Mouse (Mus musculus): ENCODE data around the gene Rpp25l. TPM values are rescaled to one million over a fixed set of nuclear protein-coding genes. Genes with fewer than 3 reads are reported as not detected.
"Not testable (repeated sequence)": the region's sequence is repeated elsewhere in the genome, so short reads cannot be mapped to it uniquely, and the experiment has no call there.

Rpp25l gene
- polyA plus RNA-seq (2014; fragmentation: Nextera tagmentation; extraction: Ambion mirVana) = 50.2 and 51.6 TPM in 2 replicates

GRCm38 (mm10) chr4:41713197-41714067 lies at the start of gene Rpp25l:
Gene Rpp25l (minus strand): TSS chr4:41713534.
- WGBS (ENCODE audit: insufficient replicate concordance) = under 1% methylated on average over 61 of the region's 61 CpGs
- Histone ChIP-seq H3K36me3 (ENCODE audit: control insufficient read depth, insufficient read depth, low read length) (peaks cover 8% of the 10 kb centered on the region), H3K27ac (ENCODE audit: low read depth, low read length) (peak within 1 kb of the TSS; percentile 57), H3K4me3 (ENCODE audit: low read depth, low read length) (peak within 1 kb of the TSS; percentile 93), H3K4me1 (ENCODE audit: control insufficient read depth, insufficient read depth, low read length) (peaks cover 10% of the 10 kb centered on the region), H3K27me3 (ENCODE audit: control insufficient read depth, insufficient read depth, low read length) (no peaks in the 10 kb centered on the region), H3K4me2 (peak within 1 kb of the TSS; percentile 89), H3K9ac (ENCODE audit: low read depth, low read length) (peak within 1 kb of the TSS; percentile 96), H3K9me3 (replicated peaks; ENCODE audit: control insufficient read depth, low read length) (no peaks in the 10 kb centered on the region)
- peak; percentile 73 for ATAC-seq (replicated peaks; ENCODE audit: insufficient number of reproducible peaks, low FRiP score, low TSS enrichment)

DNA sequence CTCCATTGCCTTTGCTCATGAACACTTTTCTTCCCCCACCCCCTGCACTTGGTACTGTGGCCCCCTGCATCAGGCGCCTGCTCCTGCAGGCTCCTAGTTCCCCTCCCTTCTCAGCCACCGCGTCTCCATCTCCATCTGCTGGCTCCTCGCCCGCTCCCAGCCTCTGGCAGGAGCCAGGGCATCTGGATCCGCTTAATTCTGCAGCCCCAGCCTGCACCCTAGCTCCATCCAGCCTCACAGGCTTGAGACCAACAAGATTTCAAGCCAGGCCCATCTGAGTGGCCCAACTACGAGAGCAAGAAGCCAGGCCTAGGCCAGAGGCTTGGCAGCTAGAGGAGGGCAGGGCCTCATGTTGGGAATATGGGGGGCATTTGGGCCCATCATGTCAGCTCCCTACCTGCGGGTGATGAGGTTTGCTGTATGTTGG lies 49.4 kb upstream of the Rpp25l start:
- Histone ChIP-seq H3K9ac (ENCODE audit: low read depth, low read length) (peak overlapping the region; percentile 61; the same call in 1 of the 2 replicates), H3K4me3 (ENCODE audit: low read depth, low read length) (peak overlapping the region; percentile 19), H3K4me2 (peak overlapping the region; percentile 73), H3K4me1 (ENCODE audit: control insufficient read depth, insufficient read depth, low read length) (peaks cover 28% of the 10 kb centered on the region), H3K27ac (ENCODE audit: low read depth, low read length) (peak overlapping the region; percentile 87; the same call in 1 of the 2 replicates)
- ATAC-seq (replicated peaks; ENCODE audit: insufficient number of reproducible peaks, low FRiP score, low TSS enrichment); H3K36me3 ChIP-seq (ENCODE audit: control insufficient read depth, insufficient read depth, low read length); H3K9me3 ChIP-seq (replicated peaks; ENCODE audit: control insufficient read depth, low read length); H3K27me3 ChIP-seq (ENCODE audit: control insufficient read depth, insufficient read depth, low read length): not testable (repeated sequence)
- 40% methylated on average over 8 of the region's 8 CpGs for WGBS (ENCODE audit: insufficient replicate concordance)

DNA sequence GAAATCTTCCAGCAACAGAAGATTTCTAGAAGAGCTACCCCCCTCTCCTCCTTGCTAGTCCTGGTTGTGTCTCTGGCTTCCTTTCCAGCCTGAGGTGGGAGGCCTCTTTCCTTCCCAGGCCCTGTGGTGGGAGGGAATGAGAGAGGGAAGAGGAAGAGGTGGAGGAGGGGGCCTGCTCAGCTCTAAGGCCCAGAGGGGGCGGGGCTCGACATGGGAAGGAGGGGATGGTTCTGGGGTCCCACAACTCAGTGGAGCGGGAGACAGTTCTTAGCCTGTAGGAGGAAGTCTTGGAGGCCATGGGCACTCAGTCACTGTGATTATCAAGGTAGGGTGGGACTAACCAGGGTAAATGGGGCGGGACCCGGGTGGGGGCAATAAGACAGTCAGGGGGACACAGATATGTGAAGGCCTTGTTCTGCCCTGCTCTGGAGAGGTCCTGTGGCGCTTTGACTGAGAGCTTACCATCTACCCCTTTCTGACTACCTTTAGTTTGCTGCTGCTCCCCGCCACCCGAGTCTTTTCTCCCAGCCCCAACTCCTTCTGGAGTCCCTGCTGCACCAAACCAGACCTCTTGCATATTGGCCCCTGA lies 48.9 kb upstream of the Rpp25l start:
- WGBS (ENCODE audit: insufficient replicate concordance) = 34% methylated on average over 8 of the region's 8 CpGs
- H3K9me3 ChIP-seq (replicated peaks; ENCODE audit: control insufficient read depth, low read length) = no peaks in the 10 kb centered on the region
- H3K27me3 ChIP-seq (ENCODE audit: control insufficient read depth, insufficient read depth, low read length) = no peaks in the 10 kb centered on the region
- H3K9ac ChIP-seq (ENCODE audit: low read depth, low read length) = peak overlapping the region; percentile 66
- H3K4me2 ChIP-seq = peak overlapping the region; percentile 73
- peak overlapping the region; percentile 87 for H3K27ac ChIP-seq (ENCODE audit: low read depth, low read length)
- H3K4me1 ChIP-seq (ENCODE audit: control insufficient read depth, insufficient read depth, low read length) = peaks cover 28% of the 10 kb centered on the region
- peak; percentile 76 for ATAC-seq (replicated peaks; ENCODE audit: insufficient number of reproducible peaks, low FRiP score, low TSS enrichment)
- H3K4me3 ChIP-seq (ENCODE audit: low read depth, low read length) = peak overlapping the region; percentile 47
- peaks cover 2% of the 10 kb centered on the region; the same call in 1 of the 2 replicates for H3K36me3 ChIP-seq (ENCODE audit: control insufficient read depth, insufficient read depth, low read length)

DNA sequence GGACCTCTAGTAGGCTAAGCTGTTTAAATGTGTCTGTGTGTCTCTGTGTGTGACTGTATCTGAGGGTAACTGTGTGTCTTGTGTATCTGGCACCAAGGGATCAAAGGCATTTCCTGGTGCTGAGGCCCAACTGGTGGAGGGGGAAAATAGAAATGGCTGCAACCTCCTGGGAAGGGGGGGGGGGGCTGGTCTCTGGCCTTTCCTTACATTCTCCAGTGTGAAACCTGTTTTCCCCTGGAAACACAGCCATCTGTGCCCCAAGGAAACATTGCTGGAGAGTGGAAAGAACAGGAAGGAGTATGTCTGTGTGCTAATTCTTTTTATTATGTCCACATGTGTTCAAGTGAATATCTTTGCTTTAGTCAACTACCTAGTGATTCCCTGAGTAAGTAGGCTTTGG lies 48.3 kb upstream of the Rpp25l start:
- H3K4me2 ChIP-seq = peak overlapping the region; percentile 73
- peak overlapping the region; percentile 47 for H3K4me3 ChIP-seq (ENCODE audit: low read depth, low read length)
- H3K27ac ChIP-seq (ENCODE audit: low read depth, low read length) = peak overlapping the region; percentile 87
- H3K9me3 ChIP-seq (replicated peaks; ENCODE audit: control insufficient read depth, low read length) = no peaks in the 10 kb centered on the region
- H3K27me3 ChIP-seq (ENCODE audit: control insufficient read depth, insufficient read depth, low read length) = no peaks in the 10 kb centered on the region
- peaks cover 5% of the 10 kb centered on the region; the same call in 1 of the 2 replicates for H3K36me3 ChIP-seq (ENCODE audit: control insufficient read depth, insufficient read depth, low read length)
- H3K9ac ChIP-seq (ENCODE audit: low read depth, low read length) = peak overlapping the region; percentile 66
- H3K4me1 ChIP-seq (ENCODE audit: control insufficient read depth, insufficient read depth, low read length) = peaks cover 30% of the 10 kb centered on the region
- ATAC-seq (replicated peaks; ENCODE audit: insufficient number of reproducible peaks, low FRiP score, low TSS enrichment) = no peak

DNA sequence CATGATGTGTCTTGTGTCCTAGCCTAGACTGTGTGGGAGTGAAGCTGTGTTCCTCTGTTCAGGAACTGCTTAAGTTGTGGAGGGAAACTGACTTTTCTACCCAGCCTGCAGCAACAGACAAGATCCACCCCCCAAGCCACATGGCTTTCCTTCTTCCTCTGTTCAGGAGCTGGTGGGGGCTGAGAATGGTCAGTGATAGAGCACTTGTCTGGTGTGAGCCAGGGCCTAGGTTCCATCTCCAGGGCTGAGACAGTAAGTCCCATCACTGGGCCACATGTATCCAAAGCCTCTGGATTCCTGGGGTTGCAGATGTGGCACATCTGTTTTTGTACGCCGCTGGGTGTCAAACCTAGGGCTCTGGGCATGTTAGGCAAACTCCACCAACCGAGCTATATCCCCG lies 47.6 kb upstream of the Rpp25l start:
- Histone ChIP-seq H3K9ac (ENCODE audit: low read depth, low read length) (peak overlapping the region; percentile 66), H3K27me3 (ENCODE audit: control insufficient read depth, insufficient read depth, low read length) (no peaks in the 10 kb centered on the region), H3K9me3 (replicated peaks; ENCODE audit: control insufficient read depth, low read length) (no peaks in the 10 kb centered on the region), H3K4me1 (ENCODE audit: control insufficient read depth, insufficient read depth, low read length) (peaks cover 35% of the 10 kb centered on the region), H3K4me3 (ENCODE audit: low read depth, low read length) (peak overlapping the region; percentile 47), H3K36me3 (ENCODE audit: control insufficient read depth, insufficient read depth, low read length) (peaks cover 5% of the 10 kb centered on the region; the same call in 1 of the 2 replicates), H3K27ac (ENCODE audit: low read depth, low read length) (peak overlapping the region; percentile 87), H3K4me2 (peak overlapping the region; percentile 73)
- no peak for ATAC-seq (replicated peaks; ENCODE audit: insufficient number of reproducible peaks, low FRiP score, low TSS enrichment)
- WGBS (ENCODE audit: insufficient replicate concordance) = 76% methylated on average over 4 of the region's 4 CpGs

- H3K36me3 ChIP-seq (ENCODE audit: control insufficient read depth, insufficient read depth, low read length) = peaks cover 5% of the 10 kb centered on the region; the same call in 1 of the 2 replicates
- ATAC-seq (replicated peaks; ENCODE audit: insufficient number of reproducible peaks, low FRiP score, low TSS enrichment) = peak; percentile 90
- peak overlapping the region; percentile 66 for H3K9ac ChIP-seq (ENCODE audit: low read depth, low read length)
- H3K4me1 ChIP-seq (ENCODE audit: control insufficient read depth, insufficient read depth, low read length) = peaks cover 35% of the 10 kb centered on the region
- 0% methylated on average over 15 of the region's 15 CpGs for WGBS (ENCODE audit: insufficient replicate concordance)
- H3K4me3 ChIP-seq (ENCODE audit: low read depth, low read length) = peak overlapping the region; percentile 47
- H3K27me3 ChIP-seq (ENCODE audit: control insufficient read depth, insufficient read depth, low read length) = no peaks in the 10 kb centered on the region
- H3K4me2 ChIP-seq = peak overlapping the region; percentile 73
- H3K27ac ChIP-seq (ENCODE audit: low read depth, low read length) = peak overlapping the region; percentile 87
- H3K9me3 ChIP-seq (replicated peaks; ENCODE audit: control insufficient read depth, low read length) = no peaks in the 10 kb centered on the region
These were observed 47.0 kb upstream of the Rpp25l start for GRCm38 (mm10) chr4:41760288-41760721.

DNA sequence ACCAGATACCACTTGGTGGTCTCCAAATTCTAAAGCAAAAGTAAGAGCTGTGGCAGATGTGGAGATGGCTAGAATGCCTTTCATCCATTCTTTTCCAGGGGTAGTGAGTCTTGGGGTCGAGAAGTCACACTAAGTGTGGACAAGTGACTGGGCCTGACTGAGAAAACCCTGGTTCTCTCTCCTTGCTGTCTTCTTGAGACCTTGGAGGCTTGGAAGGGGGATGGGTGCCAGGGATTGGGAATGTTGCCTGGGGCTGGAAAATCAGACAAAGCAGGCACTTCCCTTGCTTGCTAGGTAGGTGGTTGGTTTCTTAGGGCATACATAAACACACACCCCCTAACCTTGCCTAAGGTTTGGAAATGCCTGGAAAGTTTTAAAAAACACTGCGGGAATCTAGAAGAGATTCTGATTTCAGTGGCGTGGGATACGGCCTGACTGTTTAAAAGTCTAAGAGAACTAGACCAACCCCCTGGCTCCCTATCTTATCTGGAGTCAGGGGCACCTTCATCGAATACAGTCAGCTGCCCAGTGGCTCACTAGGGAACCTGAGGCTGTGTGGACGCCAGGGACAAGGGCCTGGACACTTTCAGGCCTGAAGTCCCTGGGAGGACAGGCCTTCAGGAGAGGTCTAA lies 46.4 kb upstream of the Rpp25l start:
- ATAC-seq (replicated peaks; ENCODE audit: insufficient number of reproducible peaks, low FRiP score, low TSS enrichment) = peak; percentile 19
- H3K4me1 ChIP-seq (ENCODE audit: control insufficient read depth, insufficient read depth, low read length) = peaks cover 39% of the 10 kb centered on the region
- H3K27ac ChIP-seq (ENCODE audit: low read depth, low read length) = peak overlapping the region; percentile 87
- 13% methylated on average over 6 of the region's 6 CpGs for WGBS (ENCODE audit: insufficient replicate concordance)
- peak overlapping the region; percentile 73 for H3K4me2 ChIP-seq
- H3K36me3 ChIP-seq (ENCODE audit: control insufficient read depth, insufficient read depth, low read length) = peaks cover 5% of the 10 kb centered on the region; the same call in 1 of the 2 replicates
- peak overlapping the region; percentile 47 for H3K4me3 ChIP-seq (ENCODE audit: low read depth, low read length)
- no peaks in the 10 kb centered on the region for H3K27me3 ChIP-seq (ENCODE audit: control insufficient read depth, insufficient read depth, low read length)
- H3K9ac ChIP-seq (ENCODE audit: low read depth, low read length) = peak overlapping the region; percentile 39
- no peaks in the 10 kb centered on the region for H3K9me3 ChIP-seq (replicated peaks; ENCODE audit: control insufficient read depth, low read length)

DNA sequence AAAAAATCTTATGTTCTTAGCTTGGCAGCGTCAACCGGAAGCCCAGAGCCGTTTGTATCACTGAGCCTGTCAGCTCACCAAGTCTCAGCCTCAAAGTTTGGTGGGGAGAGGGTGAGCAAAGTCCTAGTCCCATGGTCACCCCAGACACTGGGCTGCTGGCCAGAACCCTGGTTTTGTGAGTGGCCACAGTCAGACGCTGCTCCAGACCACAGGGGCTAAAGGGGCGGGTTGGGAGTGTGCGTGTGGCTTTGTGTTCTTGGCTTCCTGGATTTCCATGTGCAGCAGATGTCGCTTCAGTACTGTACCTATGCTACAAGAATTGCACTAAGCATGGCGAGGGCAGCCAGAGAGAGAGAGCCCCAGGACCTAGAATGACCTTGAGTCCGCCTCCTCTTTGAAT lies 45.9 kb upstream of the Rpp25l start:
- Histone ChIP-seq H3K27me3 (ENCODE audit: control insufficient read depth, insufficient read depth, low read length) (no peaks in the 10 kb centered on the region), H3K4me3 (ENCODE audit: low read depth, low read length) (no peak overlapping the region), H3K27ac (ENCODE audit: low read depth, low read length) (peak overlapping the region; percentile 87), H3K9ac (ENCODE audit: low read depth, low read length) (peak overlapping the region; percentile 39; the same call in 1 of the 2 replicates), H3K4me2 (peak overlapping the region; percentile 73), H3K9me3 (replicated peaks; ENCODE audit: control insufficient read depth, low read length) (no peaks in the 10 kb centered on the region), H3K4me1 (ENCODE audit: control insufficient read depth, insufficient read depth, low read length) (peaks cover 41% of the 10 kb centered on the region), H3K36me3 (ENCODE audit: control insufficient read depth, insufficient read depth, low read length) (peaks cover 5% of the 10 kb centered on the region; the same call in 1 of the 2 replicates)
- WGBS (ENCODE audit: insufficient replicate concordance) = 65% methylated on average over 9 of the region's 9 CpGs
- ATAC-seq (replicated peaks; ENCODE audit: insufficient number of reproducible peaks, low FRiP score, low TSS enrichment) = no peak

All from heart, embryonic 11.5 days (tissue).